In genomic region chr6:86568816-86569460, GRCm38 (mm10) we compare ENCODE assay signal across 14 mouse cellular contexts. TPM values are rescaled to one million over a fixed set of nuclear protein-coding genes. Genes with fewer than 3 reads are reported as not detected.
DNase-seq lines count a peak whose midpoint lies in the region; ATAC-seq lines count a peak whose summit lies in the region.
"Had no signal": no experiment of that assay in that cellular context is flagged by ENCODE, and none has a peak within 500 bp of the region (broad histone marks: within the 10 kb centered on the region; RNA-seq: fewer than 3 reads in every experiment).

No protein-coding gene starts in this region.

- no peaks in the 10 kb centered on the region for H3K27me3 ChIP-seq in heart, embryonic 13.5 days (replicated peaks)
- H3K27me3 ChIP-seq in lung, embryonic 16.5 days (ENCODE audit: control insufficient read depth, insufficient read depth, low read depth, low read length) = no peaks in the 10 kb centered on the region
- H3K27me3 ChIP-seq in stomach, embryonic 15.5 days (replicated peaks) = no peaks in the 10 kb centered on the region
- H3K27me3 ChIP-seq: CH12.LX; neural tube, embryonic 12.5 days had no signal

- peaks cover 34% of the 10 kb centered on the region for H3K4me1 ChIP-seq in heart, embryonic 13.5 days
- peaks cover 22% of the 10 kb centered on the region for H3K4me1 ChIP-seq in lung, embryonic 16.5 days (replicated peaks; ENCODE audit: control insufficient read depth, insufficient read depth, low read length)
- peaks cover 12% of the 10 kb centered on the region; the same call in 1 of the 2 replicates for H3K4me1 ChIP-seq in stomach, embryonic 15.5 days
- H3K4me1 ChIP-seq: neural tube, embryonic 12.5 days had no signal

- no peaks in the 10 kb centered on the region for H3K9me3 ChIP-seq in heart, embryonic 13.5 days
- no peaks in the 10 kb centered on the region for H3K9me3 ChIP-seq in lung, embryonic 16.5 days (ENCODE audit: control insufficient read depth, low read length)
- H3K9me3 ChIP-seq in stomach, embryonic 15.5 days = no peaks in the 10 kb centered on the region
- H3K9me3 ChIP-seq: neural tube, embryonic 12.5 days had no signal

- peaks cover 22% of the 10 kb centered on the region for H3K36me3 ChIP-seq in heart, embryonic 13.5 days
- H3K36me3 ChIP-seq in lung, embryonic 16.5 days (ENCODE audit: control insufficient read depth, insufficient read depth, low read length) = peaks cover 4% of the 10 kb centered on the region
- H3K36me3 ChIP-seq in stomach, embryonic 15.5 days = peaks cover 3% of the 10 kb centered on the region; the same call in 1 of the 2 replicates

- intact Hi-C loops in heart, postnatal 10 days (cut with DNase I) = no loop called here

- DNase-seq in heart, postnatal 10 days = no peak
- DNase-seq in lung, postnatal 36 days = no peak
- peak; percentile 35 for DNase-seq in induced T-regulatory cell, adult 2 months (ENCODE audit: low read depth)
- no peak for DNase-seq in thymus, adult 18-20 months
- no peak for DNase-seq in thymus, postnatal 36 days
- DNase-seq: embryo, embryonic 11 days; gastrocnemius, postnatal 14 days; right cerebral cortex, postnatal 4 days; thymus, postnatal 14 days had no signal

- 30% methylated on average over 3 of the region's 3 CpGs for whole genome bisulfite sequencing in heart, embryonic 13.5 days
- WGBS in lung, embryonic 16.5 days = 40% methylated on average over 3 of the region's 3 CpGs
- WGBS in stomach, embryonic 15.5 days = 45% methylated on average over 3 of the region's 3 CpGs

- ATAC-seq in heart, embryonic 13.5 days (ENCODE audit: extremely low read depth, insufficient number of reproducible peaks, low FRiP score, low TSS enrichment) = no peak
- ATAC-seq in lung, embryonic 16.5 days (ENCODE audit: low read depth) = 0 out of 2 replicates have a peak, but pooled peaks have one; percentile 18
- ATAC-seq in stomach, embryonic 15.5 days (ENCODE audit: insufficient read depth, low FRiP score, low read depth) = 0 out of 2 replicates have a peak, but pooled peaks have one; percentile 11

- no peak overlapping the region for H3K9ac ChIP-seq in heart, embryonic 13.5 days
- H3K9ac ChIP-seq in lung, embryonic 16.5 days (ENCODE audit: low read length) = no peak overlapping the region
- H3K9ac ChIP-seq in stomach, embryonic 15.5 days = no peak overlapping the region
- H3K9ac ChIP-seq: neural tube, embryonic 12.5 days had no signal

- peak overlapping the region; percentile 41 for H3K27ac ChIP-seq in heart, embryonic 13.5 days (replicated peaks)
- H3K27ac ChIP-seq in lung, embryonic 16.5 days (ENCODE audit: low read length) = peak overlapping the region; percentile 68
- peak overlapping the region; percentile 65 for H3K27ac ChIP-seq in stomach, embryonic 15.5 days
- H3K27ac ChIP-seq: neural tube, embryonic 12.5 days had no signal

- no peak overlapping the region for H3K4me2 ChIP-seq in heart, embryonic 13.5 days
- no peak overlapping the region for H3K4me2 ChIP-seq in lung, embryonic 16.5 days (ENCODE audit: low read depth, low read length)
- H3K4me2 ChIP-seq in stomach, embryonic 15.5 days = peak overlapping the region; percentile 8; the same call in 1 of the 2 replicates
- H3K4me2 ChIP-seq: neural tube, embryonic 12.5 days had no signal

- H3K4me3 ChIP-seq in heart, embryonic 13.5 days = no peak overlapping the region
- no peak overlapping the region for H3K4me3 ChIP-seq in lung, embryonic 16.5 days (ENCODE audit: low read length)
- no peak overlapping the region for H3K4me3 ChIP-seq in stomach, embryonic 15.5 days (replicated peaks)
- H3K4me3 ChIP-seq: neural tube, embryonic 12.5 days had no signal

RNA-seq across cellular contexts. Expression of gene Pcbp1, which starts 42.8 kb away (rescaled TPM):
- 218 and 286 TPM in 2 replicates for polyA plus RNA-seq in heart, embryonic 13.5 days (2015; fragmentation: Nextera tagmentation; extraction: Ambion mirVana)
- 100 to 1,000 TPM; 205 to 210 TPM for total RNA-seq in heart, postnatal 10 days (2021)
- polyA plus RNA-seq in lung, embryonic 16.5 days (2015; fragmentation: Nextera tagmentation; extraction: Ambion mirVana) = 168 and 192 TPM in 2 replicates
- polyA plus RNA-seq in stomach, embryonic 15.5 days (2015; fragmentation: Nextera tagmentation; extraction: Ambion mirVana) = 518 and 529 TPM in 2 replicates

RNA-seq across cellular contexts. Expression of gene Asprv1, which starts 59.0 kb away (rescaled TPM):
- 0.09 TPM in 2 replicates for polyA plus RNA-seq in heart, embryonic 13.5 days (2015; fragmentation: Nextera tagmentation; extraction: Ambion mirVana)
- total RNA-seq in heart, postnatal 10 days (2021) = under 1 TPM in 1 of 2 experiments, not detected in 1; 0.22 TPM
- 1.0 and 5.3 TPM in 2 replicates for polyA plus RNA-seq in lung, embryonic 16.5 days (2015; fragmentation: Nextera tagmentation; extraction: Ambion mirVana)
- 30.9 and 104 TPM in 2 replicates for polyA plus RNA-seq in stomach, embryonic 15.5 days (2015; fragmentation: Nextera tagmentation; extraction: Ambion mirVana)
- total RNA-seq: CH12.LX had no signal
